Mouse (Mus musculus) small intestine, adult 2 months (tissue): ENCODE results near the gene Taar8c.

Source experiments
- CTCF ChIP-seq: fragments of 200-500 bp; IDR thresholded peaks from 2 replicates; pipeline ENCODE4 v1.5.1; 2012; ENCODE audit warnings: low read depth, mild to moderate bottlenecking, control low read depth, inconsistent platforms, low read length, moderate library complexity, mixed read lengths; ENCODE audit not compliant: insufficient replicate concordance, insufficient read length; ENCODE audit errors: extremely low read depth
- POLR2A ChIP-seq: fragments of 200-500 bp; IDR thresholded peaks from 2 replicates; pipeline ENCODE4 v1.6.1; 2012; ENCODE audit warnings: low read depth, mild to moderate bottlenecking, control low read depth, inconsistent platforms, low read length, moderate library complexity

GRCm38 (mm10) chr10:24107747-24108146 is 6.0 kb upstream of the Taar8c start:
- TF ChIP-seq POLR2A: no peak
- TF ChIP-seq CTCF: no peak
